Mouse (Mus musculus) neutrophil, adult 65 days (primary cell): Measurements from ENCODE around the gene I830077J02Rik. TPM values are rescaled to one million over a fixed set of nuclear protein-coding genes. Genes with fewer than 3 reads are reported as not detected.

ENCODE experiments used
- total RNA-seq: library from RNA; stranded (reverse); gene quantifications from 2 replicates; pipeline ENCODE4 v1.2.4, GENCODE M21; 2023

Gene I830077J02Rik
- total RNA-seq = 66.2 and 82.4 TPM in 2 replicates

GRCm38 (mm10) chr3:105932240-105933071 lies at the start of gene I830077J02Rik:
Gene I830077J02Rik (minus strand): TSS chr3:105932664.

GRCm38 (mm10) chr3:105973411-105973810 lies 40.9 kb upstream of the I830077J02Rik start, which contains the start of gene Ovgp1:
Gene Ovgp1 (plus strand): TSS chr3:105973711.

GRCm38 (mm10) chr3:105959999-105960398 lies 27.5 kb upstream of the I830077J02Rik start, which contains the start of gene Atp5f1:
Gene Atp5f1 (minus strand): TSS chr3:105960099.

GRCm38 (mm10) chr3:105958974-105959580 lies 26.6 kb upstream of the I830077J02Rik start, which contains the start of gene Wdr77:
Gene Wdr77 (plus strand): TSS chr3:105959369.

Other genes starting within 250 kb of the I830077J02Rik start
- 14.4 and 17.0 TPM in 2 replicates for gene Ddx20, start 245.1 kb downstream of the I830077J02Rik start, total RNA-seq
- gene Inka2, start 228.1 kb downstream of the I830077J02Rik start, total RNA-seq = not detected in 2 replicates
- 114 and 140 TPM in 2 replicates for gene Rap1a, start 131.3 kb downstream of the I830077J02Rik start, total RNA-seq
- 1.7 and 2.8 TPM in 2 replicates for gene Adora3, start 61.8 kb downstream of the I830077J02Rik start, total RNA-seq
- 0.57 and 0.82 TPM in 2 replicates for gene Tmigd3, start 61.8 kb downstream of the I830077J02Rik start, total RNA-seq
- 31.5 and 34.4 TPM in 2 replicates for gene Wdr77, start 26.7 kb upstream of the I830077J02Rik start, total RNA-seq
- gene Atp5f1, start 27.4 kb upstream of the I830077J02Rik start, total RNA-seq = 129 and 139 TPM in 2 replicates
- 4.4 and 5.9 TPM in 2 replicates for gene Ovgp1, start 41.0 kb upstream of the I830077J02Rik start, total RNA-seq
- not detected in 2 replicates for gene Pifo, start 82.0 kb upstream of the I830077J02Rik start, total RNA-seq
- 16.0 and 21.9 TPM in 2 replicates for gene Chil5, start 100.2 kb upstream of the I830077J02Rik start, total RNA-seq
- gene Chia1, start 180.6 kb upstream of the I830077J02Rik start, total RNA-seq = not detected in 2 replicates
- gene Chil3, start 234.9 kb upstream of the I830077J02Rik start, total RNA-seq = 3,123 and 3,530 TPM in 2 replicates